Mouse (Mus musculus) MEL (cell line): ENCODE data around the gene Prickle2. TPM values are rescaled to one million over a fixed set of nuclear protein-coding genes. Genes with fewer than 3 reads are reported as not detected.

Experiments used
- DNase-seq: peaks from one replicate; pipeline ENCODE4 v3.0.0; 2011; ENCODE audit warnings: low read depth, low spot score
- H3K27ac ChIP-seq: 2 replicates; pipeline ENCODE4 v1.5.1; 2012; ENCODE audit warnings: low read depth, mild to moderate bottlenecking, control low read depth, low read length, moderate library complexity; ENCODE audit not compliant: control insufficient read depth
- H3K27me3 ChIP-seq, 2 experiments: fragments of 150-350 bp in 1 of 2; sonication (generic) in 1 of 2; 2 replicates each; pipeline ENCODE4 v1.6.1; 2012; ENCODE audit warnings: low read length in 2 of 2, mild to moderate bottlenecking in 2 of 2, improper control_type of control experiment in 1 of 2, moderate library complexity in 1 of 2; ENCODE audit not compliant: insufficient read depth in 2 of 2, control insufficient read depth in 1 of 2
- H3K36me3 ChIP-seq, 2 experiments: 2 replicates each; pipeline ENCODE4 v1.6.1; 2012 to 2014; ENCODE audit warnings: low read length in 2 of 2, improper control_type of control experiment in 1 of 2, inconsistent platforms in 1 of 2, mild to moderate bottlenecking in 1 of 2; ENCODE audit not compliant: insufficient read depth in 2 of 2, control insufficient read depth in 1 of 2
- H3K4me1 ChIP-seq, 2 experiments: fragments of 150-350 bp in 1 of 2; sonication (generic) in 1 of 2; 2 replicates each; pipeline ENCODE4 v1.6.1; 2012; ENCODE audit warnings: low read length in 2 of 2, improper control_type of control experiment in 1 of 2, mild to moderate bottlenecking in 1 of 2; ENCODE audit not compliant: insufficient read depth in 2 of 2, control insufficient read depth in 1 of 2
- H3K4me3 ChIP-seq, 2 experiments: fragments of 150-350 bp in 1 of 2; sonication (generic) in 1 of 2; 2 replicates each; pipeline ENCODE4 v1.5.1; 2012; ENCODE audit warnings: low read depth in 2 of 2, low read length in 2 of 2, mild to moderate bottlenecking in 2 of 2, moderate library complexity in 2 of 2, control low read depth in 1 of 2, improper control_type of control experiment in 1 of 2; ENCODE audit not compliant: control insufficient read depth in 1 of 2, insufficient read depth in 1 of 2
- H3K79me2 ChIP-seq: 2 replicates; pipeline ENCODE4 v1.6.1; 2012; ENCODE audit warnings: mild to moderate bottlenecking, low read length, moderate library complexity; ENCODE audit not compliant: control insufficient read depth, poor library complexity, insufficient read depth
- H3K9ac ChIP-seq: 2 replicates; pipeline ENCODE4 v1.6.1; 2012; ENCODE audit warnings: low read depth, mild to moderate bottlenecking, control low read depth, low read length, moderate library complexity; ENCODE audit not compliant: control insufficient read depth, poor library complexity, severe bottlenecking
- H3K9me3 ChIP-seq: fragments of 150-350 bp; sonication (generic); replicated peaks from 2 replicates; pipeline ENCODE4 v1.6.1; 2012; ENCODE audit warnings: mild to moderate bottlenecking, low read length, improper control_type of control experiment, moderate library complexity; ENCODE audit not compliant: insufficient read depth
- BHLHE40 ChIP-seq: IDR thresholded peaks from 2 replicates; pipeline ENCODE4 v1.6.1; 2012; ENCODE audit warnings: low read depth, mild to moderate bottlenecking, inconsistent platforms, low read length, improper control_type of control experiment, borderline replicate concordance
- CHD1 ChIP-seq: IDR thresholded peaks from 2 replicates; pipeline ENCODE4 v1.6.1; 2012; ENCODE audit warnings: low read depth, mild to moderate bottlenecking, inconsistent platforms, low read length, improper control_type of control experiment
- CHD2 ChIP-seq: IDR thresholded peaks from 2 replicates; pipeline ENCODE4 v1.6.1; 2011; ENCODE audit warnings: low read length, improper control_type of control experiment
- CTCF ChIP-seq, 3 experiments: IDR thresholded peaks in 2 of 3; conservative IDR thresholded peaks in 1 of 3; 2 replicates each; pipeline ENCODE4 v1.5.1; 2011 to 2012; ENCODE audit warnings: low read length in 3 of 3, low read depth in 2 of 3, mild to moderate bottlenecking in 2 of 3, improper control_type of control experiment in 1 of 3, inconsistent platforms in 1 of 3, mixed read lengths in 1 of 3, moderate library complexity in 1 of 3; ENCODE audit not compliant: control insufficient read depth in 1 of 3, insufficient read depth in 1 of 3, poor library complexity in 1 of 3, severe bottlenecking in 1 of 3
- E2F4 ChIP-seq: IDR thresholded peaks from 2 replicates; pipeline ENCODE4 v1.6.1; 2011; ENCODE audit warnings: low read depth, low read length, improper control_type of control experiment, borderline replicate concordance
- EP300 ChIP-seq, 2 experiments: IDR thresholded peaks; 2 replicates each; pipeline ENCODE4 v1.6.1; 2011; ENCODE audit warnings: improper control_type of control experiment in 2 of 2, low read length in 2 of 2, low read depth in 1 of 2, mild to moderate bottlenecking in 1 of 2
- ETS1 ChIP-seq: IDR thresholded peaks from 2 replicates; pipeline ENCODE4 v1.6.1; 2012; ENCODE audit warnings: low read depth, mild to moderate bottlenecking, inconsistent platforms, low read length, improper control_type of control experiment, moderate library complexity
- GABPA ChIP-seq: IDR thresholded peaks from 2 replicates; pipeline ENCODE4 v1.6.1; 2012; ENCODE audit warnings: low read depth, mild to moderate bottlenecking, inconsistent platforms, low read length, improper control_type of control experiment, moderate library complexity
- GATA1 ChIP-seq: IDR thresholded peaks from 2 replicates; pipeline ENCODE4 v1.6.1; 2011; ENCODE audit warnings: low read depth, low read length, improper control_type of control experiment
- KAT2A ChIP-seq: conservative IDR thresholded peaks from 2 replicates; pipeline ENCODE4 v1.6.1; 2012; ENCODE audit warnings: low read depth, low read length, improper control_type of control experiment, inconsistent platforms
- MAX ChIP-seq: IDR thresholded peaks from 2 replicates; pipeline ENCODE4 v1.6.1; 2011; ENCODE audit warnings: low read length, improper control_type of control experiment
- MAZ ChIP-seq: IDR thresholded peaks from 2 replicates; pipeline ENCODE4 v1.6.1; 2012; ENCODE audit warnings: low read depth, mild to moderate bottlenecking, inconsistent platforms, low read length, improper control_type of control experiment
- MEF2A ChIP-seq: IDR thresholded peaks from 2 replicates; pipeline ENCODE4 v1.6.1; 2014; ENCODE audit warnings: low read depth, mild to moderate bottlenecking, inconsistent platforms, low read length, improper control_type of control experiment; ENCODE audit not compliant: poor library complexity, insufficient replicate concordance, severe bottlenecking; ENCODE audit errors: extremely low read depth
- MXI1 ChIP-seq: IDR thresholded peaks from 2 replicates; pipeline ENCODE4 v1.6.1; 2011; ENCODE audit warnings: mild to moderate bottlenecking, low read depth, low read length, improper control_type of control experiment
- MYB ChIP-seq: IDR thresholded peaks from 2 replicates; pipeline ENCODE4 v1.6.1; 2011; ENCODE audit warnings: mild to moderate bottlenecking, low read depth, low read length, improper control_type of control experiment
- MYC ChIP-seq: IDR thresholded peaks from 2 replicates; pipeline ENCODE4 v1.6.1; 2011; ENCODE audit warnings: low read depth, mild to moderate bottlenecking, low read length, improper control_type of control experiment, moderate library complexity
- NELFE ChIP-seq: IDR thresholded peaks from 2 replicates; pipeline ENCODE4 v1.6.1; 2011; ENCODE audit warnings: low read depth, low read length, improper control_type of control experiment
- POLR2AphosphoS5 ChIP-seq: IDR thresholded peaks from 2 replicates; pipeline ENCODE4 v1.6.1; 2012; ENCODE audit warnings: low read depth, borderline replicate concordance, mild to moderate bottlenecking, inconsistent platforms, low read length, moderate library complexity, mixed read lengths
- RCOR1 ChIP-seq: IDR thresholded peaks from 2 replicates; pipeline ENCODE4 v1.6.1; 2012; ENCODE audit warnings: low read depth, mild to moderate bottlenecking, inconsistent platforms, low read length, improper control_type of control experiment
- SMC3 ChIP-seq: IDR thresholded peaks from 2 replicates; pipeline ENCODE4 v1.6.1; 2011; ENCODE audit warnings: low read depth, low read length, improper control_type of control experiment
- TBP ChIP-seq: IDR thresholded peaks from 2 replicates; pipeline ENCODE4 v1.8.0; 2011; ENCODE audit warnings: low read depth, low read length, improper control_type of control experiment
- USF1 ChIP-seq: IDR thresholded peaks from 2 replicates; pipeline ENCODE4 v1.6.1; 2014; ENCODE audit warnings: low read depth, mild to moderate bottlenecking, inconsistent platforms, low read length, improper control_type of control experiment, moderate library complexity
- ZKSCAN1 ChIP-seq: IDR thresholded peaks from 2 replicates; pipeline ENCODE4 v1.6.1; 2012; ENCODE audit warnings: low read depth, mild to moderate bottlenecking, inconsistent platforms, low read length, improper control_type of control experiment, moderate library complexity
- ZNF384 ChIP-seq: IDR thresholded peaks from 2 replicates; pipeline ENCODE4 v1.6.1; 2012; ENCODE audit warnings: low read depth, mild to moderate bottlenecking, inconsistent platforms, low read length, improper control_type of control experiment
- polyA plus RNA-seq, 2 experiments: library from polyadenylated mRNA; stranded (reverse) in 1 of 2; unstranded in 1 of 2; fragments of >175 nt in 1 of 2; fragments of >200 nt in 1 of 2; gene quantifications; 2 replicates each; pipeline versions ENCODE4 v1.2.1 to v1.2.4; 2012; ENCODE audit warnings: low replicate concordance in 2 of 2, low read depth in 1 of 2; ENCODE audit not compliant: insufficient read length in 2 of 2, insufficient read depth in 1 of 2, missing spikeins in 1 of 2
- total RNA-seq: library from RNA; depleted of rRNA; stranded (reverse); fragments of 300-350 nt; gene quantifications from 2 replicates; pipeline ENCODE4 v1.2.3, GENCODE M21; 2012

The Prickle2 gene
- total and polyA plus RNA-seq, 3 experiments: not detected

- TF ChIP-seq TBP (no peak), MAZ (no peak), BHLHE40 (no peak)
These were observed 238.6 kb downstream of the Prickle2 start (continued) for GRCm38 (mm10) chr6:92467343-92467742.

GRCm38 (mm10) chr6:92465666-92466065 is 240.3 kb downstream of the Prickle2 start:
- no peaks in the 10 kb centered on the region for H3K36me3 ChIP-seq
- no peak for TF ChIP-seq CHD1
- no peak for TF ChIP-seq USF1
- TF ChIP-seq MYB: no peak
- TF ChIP-seq E2F4: no peak
- no peak for TF ChIP-seq MAZ
- no peak for TF ChIP-seq MXI1
- TF ChIP-seq POLR2AphosphoS5: no peak
- no peak for TF ChIP-seq MEF2A
- no peak for TF ChIP-seq ZKSCAN1
- no peak for TF ChIP-seq GABPA
- H3K79me2 ChIP-seq: no peaks in the 10 kb centered on the region
- H3K27ac ChIP-seq: no peak overlapping the region
- no peaks in the 10 kb centered on the region for H3K9me3 ChIP-seq
- no peaks in the 10 kb centered on the region for H3K27me3 ChIP-seq
- DNase-seq: no peak
- H3K9ac ChIP-seq: no peak overlapping the region
- no peaks in the 10 kb centered on the region for H3K4me1 ChIP-seq
- no peak overlapping the region for H3K4me3 ChIP-seq

GRCm38 (mm10) chr6:92464781-92465337 is 241.1 kb downstream of the Prickle2 start:
- Histone ChIP-seq H3K9me3 (no peaks in the 10 kb centered on the region), H3K27ac (no peak overlapping the region), H3K4me3 (no peak overlapping the region), H3K27me3 (no peaks in the 10 kb centered on the region), H3K79me2 (no peaks in the 10 kb centered on the region), H3K9ac (no peak overlapping the region), H3K36me3 (no peaks in the 10 kb centered on the region), H3K4me1 (no peaks in the 10 kb centered on the region)
- TF ChIP-seq NELFE (no peak), RCOR1 (no peak), USF1 (no peak), CHD2 (no peak), EP300 (IDR thresholded peaks at IDR 0.05; ENCODE audit: low read depth in 1 of 2, low read length in 2 of 2) (no peak), SMC3 (no peak), KAT2A (no peak), CHD1 (no peak), ETS1 (no peak), MYC (no peak), MAZ (no peak), TBP (no peak), GATA1 (no peak), MAX (no peak), CTCF (IDR thresholded peaks at IDR 0.05 in 2 of 3, conservative IDR thresholded peaks at IDR 0.05 in 1 of 3; ENCODE audit: control insufficient read depth in 1 of 3, insufficient read depth in 1 of 3, low read depth in 2 of 3, low read length in 3 of 3, poor library complexity in 1 of 3, severe bottlenecking in 1 of 3) (no peak), ZNF384 (no peak), POLR2AphosphoS5 (no peak)
- DNase-seq: no peak
